Mouse (Mus musculus): ENCODE measurements around the gene Tmem132d.

GRCm38 (mm10) chr5:127918376-127918775, 514.5 kb downstream of the Tmem132d start:
- TF ChIP-seq CTCF (IDR thresholded peaks at IDR 0.05; ENCODE audit: borderline replicate concordance, insufficient read depth, low read length): no peak
- no peak for TF ChIP-seq POLR2A (IDR thresholded peaks at IDR 0.05; ENCODE audit: low read depth, low read length)

All from embryonic fibroblast, embryonic 13.5 days (primary cell).